Mouse (Mus musculus): ENCODE measurements at regions not wholly inside any gene's neighbourhood (a gene's known extent, or its start where the extent isn't known, plus 50 kb on each side); places are given as distances from the start of the nearest gene placed in this dataset.
A peak's percentile ranks its signal among the peaks of the same experiment; 100 is the strongest.
"Not testable (repeated sequence)": the region's sequence is repeated elsewhere in the genome, so short reads cannot be mapped to it uniquely, and the experiment has no call there.

- DNase-seq: no peak
Observed at GRCm38 (mm10) chr16:15175516-15175915, 141.7 kb upstream of the Gm21897 start.

- DNase-seq: no peak
Observed at GRCm38 (mm10) chr16:15185714-15186113, 131.5 kb upstream of the Gm21897 start.

- DNase-seq: peak; percentile 7 to 36
Observed at GRCm38 (mm10) chr16:15194926-15195711, 122.1 kb upstream of the Gm21897 start.

GRCm38 (mm10) chr16:15195931-15196330, 121.3 kb upstream of the Gm21897 start:
- DNase-seq: not testable (repeated sequence)

GRCm38 (mm10) chr16:15196855-15197254, 120.4 kb upstream of the Gm21897 start:
- DNase-seq: no peak

GRCm38 (mm10) chr16:15215921-15216320, 101.3 kb upstream of the Gm21897 start:
- DNase-seq: no peak

- DNase-seq: no peak
Observed at GRCm38 (mm10) chr16:15220961-15221547, 96.2 kb upstream of the Gm21897 start.

GRCm38 (mm10) chr16:15237836-15238235, 79.4 kb upstream of the Gm21897 start:
- DNase-seq: peak in 1 of 2 experiments; percentile 11

- no peak for DNase-seq
Observed at GRCm38 (mm10) chr16:15238449-15238848, 78.8 kb upstream of the Gm21897 start.

GRCm38 (mm10) chr16:15250186-15250585, 67.1 kb upstream of the Gm21897 start:
- DNase-seq: no peak

GRCm38 (mm10) chr16:15251686-15252085, 65.6 kb upstream of the Gm21897 start:
- DNase-seq: no peak

GRCm38 (mm10) chr16:15252666-15253347, 64.5 kb upstream of the Gm21897 start:
- no peak for DNase-seq

- DNase-seq: no peak
Observed at GRCm38 (mm10) chr16:15253348-15253693, 63.9 kb upstream of the Gm21897 start.

GRCm38 (mm10) chr16:15254669-15255068, 62.6 kb upstream of the Gm21897 start:
- DNase-seq: no peak

GRCm38 (mm10) chr16:15259474-15259873, 57.8 kb upstream of the Gm21897 start:
- no peak for DNase-seq

GRCm38 (mm10) chr16:15260069-15260468, 57.2 kb upstream of the Gm21897 start:
- DNase-seq: no peak

All from lung, adult 18-20 months (tissue).